Mouse (Mus musculus): ENCODE measurements at regions not wholly inside any gene's neighbourhood (a gene's known extent, or its start where the extent isn't known, plus 50 kb on each side); places are given as distances from the start of the nearest gene placed in this dataset.

GRCm38 (mm10) chr8:8011151-8011550 is 649.9 kb downstream of the Efnb2 start:
- TF ChIP-seq MAFK (IDR thresholded peaks at IDR 0.05; ENCODE audit: insufficient read depth, low read depth, low read length) (no peak), ZNF384 (IDR thresholded peaks at IDR 0.05; ENCODE audit: low read depth, low read length) (no peak), CHD2 (IDR thresholded peaks at IDR 0.05; ENCODE audit: low read depth, low read length) (no peak), ZC3H11A (IDR thresholded peaks at IDR 0.05; ENCODE audit: borderline replicate concordance, low read depth, low read length) (no peak)

Measured in ES-E14 (cell line).